Mouse (Mus musculus) T-cell, adult 2 months (primary cell): Measurements from ENCODE around the gene Tas1r3.
A peak's percentile ranks its signal among the peaks of the same experiment; 100 is the strongest.

Experiments used
- DNase-seq: peaks from one replicate; pipeline ENCODE4 v3.0.0; 2022; ENCODE audit warnings: low spot score

Tas1r3 gene

DNA sequence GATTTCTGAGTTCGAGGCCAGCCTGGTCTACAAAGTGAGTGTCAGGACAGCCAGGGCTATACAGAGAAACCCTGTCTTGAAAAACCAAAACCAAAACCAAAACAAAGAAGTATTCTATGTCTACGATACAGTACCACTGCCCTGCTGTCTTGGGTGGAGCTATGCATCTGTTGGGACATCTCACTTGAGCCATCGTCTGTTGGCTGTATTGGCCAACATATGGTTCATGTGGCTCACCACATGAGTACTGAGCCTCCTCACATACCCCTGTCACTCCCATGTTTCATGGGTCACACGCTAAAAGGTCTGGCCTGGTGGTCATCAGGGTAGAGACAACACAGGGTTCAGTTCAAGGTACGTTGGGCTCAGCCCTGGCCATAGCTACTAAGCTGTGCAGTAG is 23.2 kb upstream of the Tas1r3 start:
- no peak for DNase-seq

DNA sequence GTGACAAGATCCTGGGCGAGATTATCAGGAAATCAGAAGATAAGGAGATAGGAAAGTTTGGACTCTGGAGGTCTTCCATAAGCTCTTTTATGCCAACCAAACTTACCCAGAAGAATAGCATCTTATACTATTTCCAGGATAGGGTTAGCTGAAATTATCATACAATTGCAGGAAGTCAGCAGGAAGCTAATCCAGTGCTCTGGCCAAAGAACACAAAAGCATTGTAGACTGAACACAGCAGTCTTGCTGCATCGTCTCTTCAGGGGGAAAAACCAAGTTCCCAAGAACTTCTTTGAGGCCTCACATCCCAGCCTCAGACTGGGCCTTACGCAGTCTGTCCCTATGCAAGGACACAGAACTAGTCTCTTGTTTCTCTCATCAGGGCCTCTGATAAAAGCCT is 20.4 kb upstream of the Tas1r3 start:
- no peak for DNase-seq

- DNase-seq, result no peak
Observed at GRCm38 (mm10) chr4:155871404-155871803, 8.2 kb upstream of the Tas1r3 start.

- peak; percentile 95 for DNase-seq
Observed at GRCm38 (mm10) chr4:155869317-155870033, 6.3 kb upstream of the Tas1r3 start, which contains the start of the genes Cptp and Ints11. TSS of gene Cptp (minus strand) at chr4:155869440. TSS of gene Ints11 (plus strand) at chr4:155869546.

GRCm38 (mm10) chr4:155868614-155869298 is 5.6 kb upstream of the Tas1r3 start:
- DNase-seq, result no peak

DNA sequence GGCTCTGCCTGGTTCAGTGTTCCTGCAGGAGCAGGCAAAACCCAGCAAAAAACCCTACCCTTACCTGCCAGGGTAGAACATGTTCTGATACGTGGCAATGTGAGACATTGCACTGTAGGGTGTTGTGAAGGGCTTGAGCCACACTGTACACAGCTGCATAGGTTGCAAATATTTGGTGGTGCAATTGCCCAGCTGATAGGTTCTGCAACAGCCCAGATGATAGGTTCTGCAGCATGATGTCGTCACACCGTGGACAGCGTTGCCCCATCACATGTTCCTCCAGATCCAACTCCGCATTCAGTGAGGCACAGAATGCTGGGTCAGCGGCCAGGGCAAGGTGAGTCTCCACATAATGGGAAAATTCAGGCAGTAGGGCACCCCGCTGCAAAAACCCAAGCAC is 1.4 kb downstream of the Tas1r3 start:
- DNase-seq, result no peak

GRCm38 (mm10) chr4:155859318-155859717 is 3.8 kb downstream of the Tas1r3 start:
- no peak for DNase-seq

DNA sequence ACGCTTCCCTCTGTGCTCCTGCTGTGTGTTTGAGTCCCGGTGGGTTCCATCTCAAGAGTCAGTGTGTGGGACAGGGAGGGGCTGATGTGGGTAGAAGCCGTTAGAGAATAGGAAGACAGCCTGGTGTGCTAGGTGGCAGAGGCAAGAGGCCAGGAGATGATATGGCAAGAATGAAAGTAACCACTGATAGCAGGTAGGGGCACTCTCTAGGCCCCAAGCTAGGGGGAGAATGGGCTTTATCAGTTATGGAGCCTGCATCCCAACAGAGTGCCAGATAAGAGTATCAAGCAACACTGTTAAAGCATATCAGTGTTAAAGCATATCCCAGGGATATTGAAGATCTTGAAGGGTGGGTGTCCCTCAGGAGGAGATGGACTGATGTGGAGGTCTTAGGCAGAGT is 6.3 kb downstream of the Tas1r3 start:
- DNase-seq, result no peak

GRCm38 (mm10) chr4:155856071-155856470 is 7.1 kb downstream of the Tas1r3 start:
- no peak for DNase-seq

DNA sequence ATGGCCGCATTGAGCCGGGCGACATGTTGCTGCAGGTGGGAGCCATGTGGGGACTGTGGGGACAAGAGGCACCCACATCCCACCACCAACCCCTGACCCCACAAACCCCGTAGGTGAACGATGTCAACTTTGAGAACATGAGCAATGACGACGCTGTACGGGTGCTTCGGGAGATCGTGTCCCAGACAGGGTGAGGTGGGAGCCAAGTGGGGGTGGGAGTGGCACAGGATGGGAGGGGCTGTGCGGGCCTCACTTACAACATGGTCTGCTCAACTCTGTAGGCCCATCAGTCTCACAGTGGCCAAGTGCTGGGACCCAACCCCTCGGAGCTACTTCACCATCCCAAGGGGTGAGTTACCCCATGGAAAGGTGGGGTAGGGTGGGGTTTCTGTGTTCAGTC is 8.2 kb downstream of the Tas1r3 start:
- no peak for DNase-seq

DNA sequence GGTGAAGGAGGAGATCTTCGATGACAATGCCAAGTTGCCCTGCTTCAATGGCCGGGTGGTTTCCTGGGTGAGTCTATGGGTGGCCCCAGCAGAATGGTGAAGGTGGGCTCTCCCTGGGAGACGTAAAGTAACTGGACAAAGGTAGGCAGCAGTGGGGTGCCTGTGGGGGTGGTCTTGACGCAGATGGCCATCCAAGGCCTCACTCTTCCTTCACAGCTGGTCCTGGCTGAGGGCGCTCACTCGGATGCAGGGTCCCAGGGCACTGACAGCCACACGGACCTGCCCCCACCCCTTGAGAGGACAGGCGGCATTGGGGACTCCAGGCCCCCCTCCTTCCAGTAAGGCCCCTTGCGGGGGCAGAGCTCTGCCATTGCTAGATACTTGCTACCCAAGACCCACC is 9.7 kb downstream of the Tas1r3 start:
- no peak for DNase-seq

DNA sequence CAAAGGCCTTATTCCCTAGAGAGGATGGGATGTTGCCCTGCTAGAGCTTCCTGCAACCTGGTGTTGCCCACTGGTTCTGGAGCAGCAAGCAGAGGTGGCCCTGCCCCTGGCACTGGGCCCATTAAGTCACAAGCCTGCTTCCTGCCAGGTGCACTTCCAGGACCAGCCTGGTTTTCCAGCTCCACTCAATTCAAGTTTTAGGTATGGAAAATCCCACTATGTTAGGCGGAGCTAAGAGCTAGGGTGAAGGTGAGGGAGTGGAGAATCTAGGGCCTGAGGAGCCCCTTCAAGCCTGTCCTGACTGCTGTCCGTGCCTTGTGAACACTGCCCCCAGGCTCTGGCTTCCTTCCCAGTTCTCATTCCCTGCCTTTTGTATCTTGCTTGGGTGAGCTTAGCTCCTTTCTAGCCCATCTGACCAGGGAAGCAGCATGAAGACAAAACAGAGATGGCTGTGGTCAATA is 11.2 kb downstream of the Tas1r3 start:
- DNase-seq, result no peak

DNA sequence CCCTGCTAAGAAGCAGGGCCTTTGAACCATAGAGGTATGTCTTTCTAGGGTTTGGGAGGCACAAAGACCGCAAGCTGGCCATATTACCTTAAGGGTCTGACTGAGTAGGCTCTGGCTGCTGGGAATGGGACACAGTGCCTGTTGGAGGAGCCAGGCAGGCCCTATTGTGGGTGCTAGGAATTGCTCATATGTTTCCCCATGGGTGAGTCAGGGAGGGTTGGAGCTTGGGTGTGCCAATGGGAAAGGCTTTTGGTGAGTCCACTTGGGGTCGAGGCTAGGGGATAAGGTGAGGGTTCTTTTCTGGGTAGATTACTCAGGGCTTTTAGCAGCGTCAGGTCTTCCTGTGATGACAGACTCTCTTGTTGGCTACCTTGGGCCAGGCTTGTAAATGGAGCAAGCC is 11.8 kb downstream of the Tas1r3 start:
- DNase-seq, result no peak

DNA sequence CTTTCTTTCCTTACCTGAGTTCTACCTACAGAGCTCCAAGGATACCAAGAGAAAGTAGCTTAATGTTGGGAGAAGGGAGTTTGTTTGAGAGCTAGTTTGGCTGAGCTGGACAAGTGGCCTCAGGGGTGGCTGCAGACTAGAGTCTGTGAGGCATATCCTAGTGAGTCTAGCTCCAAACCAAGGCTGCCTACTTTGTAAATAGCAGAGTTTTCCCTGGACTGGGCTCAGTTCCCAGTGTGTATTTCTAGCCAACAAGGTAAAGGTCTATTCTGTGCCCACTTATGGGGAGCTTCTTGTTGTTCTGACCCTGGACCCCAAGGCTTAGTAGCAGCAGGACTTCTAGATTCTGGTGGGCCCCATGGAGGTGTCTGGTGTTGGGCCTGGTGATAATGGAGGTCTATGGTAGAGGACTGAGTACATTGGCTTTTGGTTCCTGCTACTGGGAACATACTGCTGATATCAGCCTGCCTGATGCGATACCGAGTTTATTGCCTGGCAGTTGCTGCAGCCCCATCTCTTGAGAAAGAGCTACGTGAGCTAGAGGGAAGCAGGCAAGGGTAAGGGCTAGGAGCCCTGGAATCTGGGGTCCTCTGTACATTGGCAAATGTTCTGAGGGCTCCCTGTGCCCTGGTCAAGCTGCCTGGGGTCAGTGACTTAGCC is 13.2 kb downstream of the Tas1r3 start:
- DNase-seq, result no peak

DNA sequence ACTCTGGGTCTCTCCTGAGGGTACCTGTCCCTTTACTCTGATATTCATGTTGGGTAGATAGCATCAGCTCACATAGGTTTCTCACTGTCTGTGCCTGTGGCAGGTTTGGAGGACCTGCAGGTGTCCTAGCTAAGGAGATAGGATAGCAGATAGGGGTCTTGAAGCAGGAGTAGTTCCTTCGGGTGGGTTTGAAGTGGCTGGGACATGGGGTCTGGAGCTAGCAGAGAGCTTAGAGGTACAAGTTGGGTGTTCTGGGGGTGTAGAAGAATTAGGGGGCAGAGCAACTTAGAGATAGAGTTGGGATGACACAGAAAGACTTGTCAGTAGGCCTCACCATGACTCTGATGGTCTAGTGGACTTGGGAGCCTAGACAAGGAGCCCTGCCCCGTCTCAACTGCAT is 13.8 kb downstream of the Tas1r3 start:
- no peak for DNase-seq

GRCm38 (mm10) chr4:155848434-155849095 is 14.6 kb downstream of the Tas1r3 start:
- DNase-seq, result no peak

DNA sequence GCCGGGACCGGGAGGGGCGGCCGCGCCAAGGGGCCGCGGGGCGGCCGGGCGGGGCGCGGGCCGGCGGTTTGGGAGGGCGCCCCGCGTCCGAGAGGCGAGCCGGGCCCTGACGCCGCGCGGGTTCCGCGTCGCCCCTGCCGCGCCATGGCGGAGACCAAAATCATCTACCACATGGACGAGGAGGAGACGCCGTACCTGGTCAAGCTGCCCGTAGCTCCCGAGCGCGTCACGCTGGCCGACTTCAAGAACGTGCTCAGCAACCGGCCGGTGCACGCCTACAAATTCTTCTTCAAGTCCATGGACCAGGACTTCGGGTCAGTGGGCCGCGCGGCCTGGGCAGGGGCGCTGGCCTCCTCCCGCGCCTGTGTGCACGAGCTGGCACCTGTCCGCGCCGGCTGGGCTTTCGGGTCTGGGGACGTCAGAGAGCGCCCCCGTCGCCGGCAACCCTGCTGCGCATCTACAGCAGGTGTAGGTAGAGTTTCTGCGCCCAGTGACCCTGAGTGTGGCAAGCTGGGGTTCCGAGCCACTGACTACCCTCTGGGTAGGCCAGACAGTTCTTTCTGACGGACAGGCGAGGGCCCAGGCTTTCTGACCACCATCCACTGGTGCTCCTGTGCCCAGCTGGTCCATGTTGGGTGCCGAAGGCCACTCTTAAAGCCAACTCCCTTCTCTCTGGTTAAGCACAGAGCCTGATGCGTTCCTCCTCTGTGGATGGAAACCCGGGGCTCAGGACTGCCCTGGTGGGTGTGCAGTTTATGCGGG is 15.4 kb downstream of the Tas1r3 start:
- peak; percentile 14 for DNase-seq

- peak; percentile 93 for DNase-seq
Observed at GRCm38 (mm10) chr4:155846871-155847578, 16.1 kb downstream of the Tas1r3 start, which contains the start of gene Dvl1. TSS of gene Dvl1 (plus strand) at chr4:155847402.

DNA sequence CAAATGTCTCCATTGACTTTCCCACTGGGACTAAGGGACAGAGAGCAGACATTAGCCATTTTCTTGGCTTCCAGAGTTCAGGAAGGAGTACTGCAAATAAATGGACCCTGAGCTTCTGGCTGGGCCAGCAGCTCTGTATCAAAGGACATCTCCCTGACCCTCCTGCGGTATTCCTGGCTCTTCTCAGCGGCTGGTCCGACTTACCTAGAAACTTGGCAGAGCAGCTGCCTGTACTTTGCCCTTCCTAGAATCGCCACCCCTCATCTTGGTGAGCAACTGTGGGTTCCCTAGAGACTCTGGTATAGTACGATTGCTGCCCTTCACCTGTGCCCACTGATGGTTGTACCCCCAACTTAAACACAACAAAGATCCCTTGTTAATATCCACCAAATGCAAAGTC is 19.9 kb downstream of the Tas1r3 start:
- no peak for DNase-seq

DNA sequence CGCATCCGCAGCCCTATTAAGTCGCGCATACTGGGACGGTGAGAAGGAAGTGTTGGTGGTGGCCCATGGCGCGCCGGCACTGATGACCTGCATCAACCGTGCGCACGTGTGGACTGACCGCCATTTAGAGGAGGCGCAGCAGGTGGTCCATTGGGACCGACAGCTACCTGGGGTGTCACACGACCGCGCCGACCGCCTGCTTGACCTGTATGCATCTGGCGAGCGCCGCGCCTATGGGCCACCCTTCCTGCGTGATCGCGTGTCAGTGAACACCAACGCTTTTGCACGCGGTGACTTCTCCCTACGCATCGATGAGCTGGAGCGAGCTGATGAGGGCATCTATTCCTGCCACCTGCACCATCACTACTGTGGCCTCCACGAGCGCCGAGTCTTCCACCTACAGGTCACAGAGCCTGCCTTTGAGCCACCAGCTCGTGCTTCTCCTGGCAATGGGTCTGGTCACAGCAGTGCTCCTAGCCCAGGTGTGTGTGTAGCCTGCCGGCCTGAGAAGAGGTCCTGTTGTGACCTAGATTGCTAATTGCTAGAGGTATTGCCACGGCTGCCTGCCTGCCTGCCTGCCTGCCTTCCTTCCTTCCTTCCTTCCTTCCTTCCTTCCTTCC is 21.4 kb downstream of the Tas1r3 start:
- no peak for DNase-seq
